Mouse (Mus musculus) lung, embryonic 14.5 days (tissue): ENCODE measurements at regions not wholly inside any gene's neighbourhood (a gene's known extent, or its start where the extent isn't known, plus 50 kb on each side); places are given as distances from the start of the nearest gene placed in this dataset.

Source experiments
- ATAC-seq: fragments of 200-750 bp; cut with Nextera tagmentation; 2 replicates; pipeline ENCODE4 v1.8.0; 2017; ENCODE audit warnings: mild to moderate bottlenecking, moderate TSS enrichment, moderate library complexity; ENCODE audit not compliant: insufficient read depth
- DNase-seq: peaks from one replicate; pipeline ENCODE4 v3.0.0-alpha.2; 2015
- H3K27ac ChIP-seq: fragments of 300-500 bp; sonication (generic); 2 replicates; pipeline ENCODE4 v1.5.1; 2014; ENCODE audit warnings: low read depth, mild to moderate bottlenecking, moderate library complexity
- H3K27me3 ChIP-seq: fragments of 300-500 bp; sonication (generic); 2 replicates; pipeline ENCODE4 v1.6.1; 2014; ENCODE audit warnings: low read length, control low read depth; ENCODE audit not compliant: insufficient read depth
- H3K36me3 ChIP-seq: fragments of 300-500 bp; sonication (generic); 2 replicates; pipeline ENCODE4 v1.6.1; 2014; ENCODE audit warnings: control low read depth; ENCODE audit not compliant: insufficient read depth
- H3K4me1 ChIP-seq: fragments of 300-500 bp; sonication (generic); 2 replicates; pipeline ENCODE4 v1.6.1; 2014; ENCODE audit warnings: antibody characterized with exemption, control low read depth; ENCODE audit not compliant: insufficient read depth
- H3K4me2 ChIP-seq: fragments of 300-500 bp; sonication (generic); 2 replicates; pipeline ENCODE4 v1.6.1; 2014; ENCODE audit warnings: mild to moderate bottlenecking
- H3K4me3 ChIP-seq: fragments of 300-500 bp; sonication (generic); 2 replicates; pipeline ENCODE4 v1.5.1; 2014; ENCODE audit warnings: low read depth, low read length
- H3K9ac ChIP-seq: fragments of 300-500 bp; sonication (generic); 2 replicates; pipeline ENCODE4 v1.6.1; 2014
- H3K9me3 ChIP-seq: fragments of 300-500 bp; sonication (generic); 2 replicates; pipeline ENCODE4 v1.6.1; 2016; ENCODE audit warnings: low read depth, low read length, control low read depth
- CTCF ChIP-seq: IDR thresholded peaks from 2 replicates; pipeline ENCODE4 v1.5.1; 2016; ENCODE audit warnings: antibody characterized with exemption, low read depth
- WGBS: fragments of 180-500 bp; shearing (Covaris S2); extraction: QIAGEN DNeasy Blood & Tissue Kit; methylation state at CpG from one replicate; pipeline ENCODE4 v1.1.7; 2014; 5-methylcytosine and 5-hydroxymethylcytosine counted together

GRCm38 (mm10) chr5:64498431-64498830 lies 304.8 kb upstream of the Klf3 start:
- no peak for TF ChIP-seq CTCF
- no peak overlapping the region for H3K27ac ChIP-seq
- 87% methylated on average over 5 of the region's 5 CpGs for WGBS
- H3K9me3 ChIP-seq = no peaks in the 10 kb centered on the region
- DNase-seq (no peak), ATAC-seq (no peak)
- no peaks in the 10 kb centered on the region for H3K27me3 ChIP-seq
- no peak overlapping the region for H3K9ac ChIP-seq
- H3K36me3 ChIP-seq = no peaks in the 10 kb centered on the region
- H3K4me1 ChIP-seq = peaks cover 2% of the 10 kb centered on the region
- no peak overlapping the region for H3K4me3 ChIP-seq
- H3K4me2 ChIP-seq = no peak overlapping the region

- H3K27ac ChIP-seq = no peak overlapping the region
- TF ChIP-seq CTCF = no peak
- peaks cover 6% of the 10 kb centered on the region for H3K4me1 ChIP-seq
- 86% methylated on average over 3 of the region's 3 CpGs for WGBS
- H3K9me3 ChIP-seq = no peaks in the 10 kb centered on the region
- H3K27me3 ChIP-seq = no peaks in the 10 kb centered on the region
- H3K9ac ChIP-seq = no peak overlapping the region
- no peak for DNase-seq
- ATAC-seq = no peak
- H3K36me3 ChIP-seq = no peaks in the 10 kb centered on the region
- H3K4me3 ChIP-seq = no peak overlapping the region
- no peak overlapping the region for H3K4me2 ChIP-seq
These were observed 304.1 kb upstream of the Klf3 start for GRCm38 (mm10) chr5:64499131-64499530.

- H3K36me3 ChIP-seq = no peaks in the 10 kb centered on the region
- no peak for TF ChIP-seq CTCF
- no peak for ATAC-seq
- H3K27ac ChIP-seq = no peak overlapping the region
- no peak for DNase-seq
- no peak overlapping the region for H3K4me2 ChIP-seq
- no peaks in the 10 kb centered on the region for H3K9me3 ChIP-seq
- H3K4me1 ChIP-seq = peaks cover 18% of the 10 kb centered on the region
- H3K4me3 ChIP-seq = no peak overlapping the region
- 73% methylated on average over 8 of the region's 8 CpGs for WGBS
- H3K27me3 ChIP-seq = no peaks in the 10 kb centered on the region
- no peak overlapping the region for H3K9ac ChIP-seq
These were observed 302.8 kb upstream of the Klf3 start for GRCm38 (mm10) chr5:64500413-64500812.

- 89% methylated on average over 4 of the region's 4 CpGs for WGBS
These were observed 302.3 kb upstream of the Klf3 start for GRCm38 (mm10) chr5:64500866-64501265.

GRCm38 (mm10) chr5:64501746-64502145 lies 301.4 kb upstream of the Klf3 start:
- ATAC-seq (no peak), DNase-seq (no peak)
- Histone ChIP-seq H3K27ac (no peak overlapping the region), H3K36me3 (no peaks in the 10 kb centered on the region), H3K4me1 (peaks cover 27% of the 10 kb centered on the region), H3K27me3 (no peaks in the 10 kb centered on the region), H3K4me2 (no peak overlapping the region), H3K4me3 (no peak overlapping the region), H3K9ac (no peak overlapping the region), H3K9me3 (no peaks in the 10 kb centered on the region)
- WGBS = 63% methylated on average over 5 of the region's 5 CpGs
- TF ChIP-seq CTCF = no peak

More at GRCm38 (mm10) chr5:64500866-64501265, 302.3 kb upstream of the Klf3 start:
- ATAC-seq (no peak), DNase-seq (no peak)
- Histone ChIP-seq H3K27ac (no peak overlapping the region), H3K36me3 (no peaks in the 10 kb centered on the region), H3K4me2 (no peak overlapping the region), H3K4me3 (no peak overlapping the region), H3K4me1 (peaks cover 22% of the 10 kb centered on the region), H3K9me3 (no peaks in the 10 kb centered on the region), H3K9ac (no peak overlapping the region), H3K27me3 (no peaks in the 10 kb centered on the region)
- TF ChIP-seq CTCF = no peak

GRCm38 (mm10) chr5:64503514-64503913 lies 299.7 kb upstream of the Klf3 start:
- Histone ChIP-seq H3K27ac (peak overlapping the region; percentile 76), H3K4me2 (no peak overlapping the region), H3K9ac (no peak overlapping the region), H3K27me3 (no peaks in the 10 kb centered on the region), H3K36me3 (no peaks in the 10 kb centered on the region), H3K4me1 (peaks cover 29% of the 10 kb centered on the region), H3K4me3 (no peak overlapping the region), H3K9me3 (no peaks in the 10 kb centered on the region)
- 8% methylated on average over 4 of the region's 4 CpGs for whole genome bisulfite sequencing
- ATAC-seq = peak; percentile 41
- TF ChIP-seq CTCF = no peak
- peak; percentile 92 for DNase-seq

- Histone ChIP-seq H3K4me1 (peaks cover 29% of the 10 kb centered on the region), H3K36me3 (no peaks in the 10 kb centered on the region), H3K4me2 (no peak overlapping the region; the same call in 1 of the 2 replicates), H3K9ac (no peak overlapping the region), H3K4me3 (no peak overlapping the region), H3K9me3 (no peaks in the 10 kb centered on the region), H3K27me3 (no peaks in the 10 kb centered on the region), H3K27ac (peak overlapping the region; percentile 86; the same call in 1 of the 2 replicates)
- TF ChIP-seq CTCF = no peak
- DNase-seq (no peak), ATAC-seq (no peak)
- WGBS = 68% methylated on average over 6 of the region's 6 CpGs
These were observed 298.7 kb upstream of the Klf3 start for GRCm38 (mm10) chr5:64504507-64504906.
